Mouse (Mus musculus): Measurements from ENCODE around the gene Ltf.

Ltf gene

DNA sequence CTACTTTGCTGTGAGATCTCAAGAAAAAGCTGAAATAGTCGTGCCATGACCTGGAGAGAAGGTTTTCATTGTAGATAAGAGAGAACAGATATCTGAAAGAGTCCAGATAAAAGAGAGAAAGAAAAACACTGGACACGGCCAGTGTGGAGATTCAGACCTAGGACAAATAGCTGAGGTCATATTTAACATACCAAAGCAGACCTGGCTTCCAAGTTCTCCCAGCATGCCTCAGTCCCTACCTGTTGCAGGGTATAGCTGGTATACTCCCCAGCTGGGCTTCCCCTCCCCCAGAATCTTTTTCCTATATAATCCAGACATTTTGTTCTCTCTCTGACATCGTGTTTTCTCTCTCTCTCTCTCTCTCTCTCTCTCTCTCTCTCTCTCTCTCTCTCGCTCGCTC lies 68.9 kb downstream of the Ltf start:
- no peak for DNase-seq (ENCODE audit: low spot score in 2 of 2)

DNA sequence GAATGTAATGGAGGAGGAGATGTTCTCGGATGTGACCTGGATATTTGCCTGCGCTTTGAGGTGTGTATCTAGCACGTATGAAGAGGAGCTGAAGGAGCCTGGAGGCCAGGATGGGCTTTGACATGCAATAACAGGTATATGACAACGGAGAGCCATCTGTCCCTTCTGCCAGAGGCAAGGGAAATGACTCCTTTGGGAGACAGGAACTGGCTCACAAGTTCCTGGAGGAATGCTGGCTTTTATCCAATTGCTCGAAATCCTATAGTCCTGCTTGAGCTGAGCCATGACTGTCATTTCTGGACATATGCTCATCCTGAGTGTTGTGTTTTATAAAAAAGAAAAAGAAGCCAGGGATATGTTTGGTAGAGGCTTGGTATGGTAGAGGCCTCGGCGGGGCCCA lies 69.8 kb downstream of the Ltf start:
- DNase-seq (ENCODE audit: low spot score in 2 of 2) = no peak
